Mouse (Mus musculus) large intestine, adult 2 months (tissue): ENCODE measurements around the gene Ube2s. TPM values are rescaled to one million over a fixed set of nuclear protein-coding genes. Genes with fewer than 3 reads are reported as not detected.

Experiments
- polyA plus RNA-seq: library from polyadenylated mRNA; depleted of rRNA; stranded (reverse); fragments of >200 nt; gene quantifications from 2 replicates; pipeline ENCODE4 v1.2.3, GENCODE M21; 2012; rRNA removed

Gene Ube2s
- polyA plus RNA-seq, 1 experiment = 501 TPM

Other genes with a start within 250 kb of the Ube2s start
- gene Ptprh, start 208.5 kb downstream of the Ube2s start, polyA plus RNA-seq = 85.7 and 191 TPM in 2 replicates
- gene Tmem86b, start 181.2 kb downstream of the Ube2s start, polyA plus RNA-seq = 72.9 and 162 TPM in 2 replicates
- gene Ppp6r1, start 153.6 kb downstream of the Ube2s start, polyA plus RNA-seq = 104 and 150 TPM in 2 replicates
- 32.7 and 34.4 TPM in 2 replicates for gene Hspbp1, start 127.5 kb downstream of the Ube2s start, polyA plus RNA-seq
- gene Brsk1, start 122.0 kb downstream of the Ube2s start, polyA plus RNA-seq = 1.7 and 2.3 TPM in 2 replicates
- gene Tmem150b, start 87.3 kb downstream of the Ube2s start, polyA plus RNA-seq = 84.0 and 118 TPM in 2 replicates
- gene Kmt5c, start 72.5 kb downstream of the Ube2s start, polyA plus RNA-seq = 95.6 and 126 TPM in 2 replicates
- gene Cox6b2, start 59.5 kb downstream of the Ube2s start, polyA plus RNA-seq = 45.0 and 50.2 TPM in 2 replicates
- not detected in 2 replicates for gene Fam71e2, start 41.3 kb downstream of the Ube2s start, polyA plus RNA-seq
- gene Il11, start 29.7 kb downstream of the Ube2s start, polyA plus RNA-seq = 0.11 and 0.81 TPM in 2 replicates
- not detected in 2 replicates for gene Tmem190, start 29.7 kb downstream of the Ube2s start, polyA plus RNA-seq
- 81.4 and 90.8 TPM in 2 replicates for gene Tmem238, start 22.9 kb downstream of the Ube2s start, polyA plus RNA-seq
- 510 and 604 TPM in 2 replicates for gene Rpl28, start 19.7 kb downstream of the Ube2s start, polyA plus RNA-seq
- 0.78 and 0.86 TPM in 2 replicates for gene Shisa7, start 32.1 kb upstream of the Ube2s start, polyA plus RNA-seq
- 20.4 and 27.2 TPM in 2 replicates for gene Isoc2b, start 57.7 kb upstream of the Ube2s start, polyA plus RNA-seq
- gene Isoc2a, start 64.6 kb upstream of the Ube2s start, polyA plus RNA-seq = 14.7 and 16.2 TPM in 2 replicates
- gene Gm36210, start 93.9 kb upstream of the Ube2s start, polyA plus RNA-seq = not detected in 2 replicates
- 12.7 and 14.6 TPM in 2 replicates for gene Zfp628, start 102.6 kb upstream of the Ube2s start, polyA plus RNA-seq
- gene Nat14, start 109.4 kb upstream of the Ube2s start, polyA plus RNA-seq = 4.3 and 7.1 TPM in 2 replicates
- gene Ssc5d, start 113.2 kb upstream of the Ube2s start, polyA plus RNA-seq = 2.9 and 3.6 TPM in 2 replicates
- 0.06 and 0.18 TPM in 2 replicates for gene Sbk2, start 151.8 kb upstream of the Ube2s start, polyA plus RNA-seq
- not detected in 2 replicates for gene Sbk3, start 158.6 kb upstream of the Ube2s start, polyA plus RNA-seq
- 30.6 and 33.2 TPM in 2 replicates for gene Zfp579, start 183.6 kb upstream of the Ube2s start, polyA plus RNA-seq
- gene Zfp524, start 201.8 kb upstream of the Ube2s start, polyA plus RNA-seq = 39.4 and 44.3 TPM in 2 replicates
- 22.2 and 29.6 TPM in 2 replicates for gene Fiz1, start 202.1 kb upstream of the Ube2s start, polyA plus RNA-seq
- gene Gm44973, start 202.9 kb upstream of the Ube2s start, polyA plus RNA-seq = 0.37 TPM in 1 of 2 replicates, not detected in the other
- 14.2 and 20.5 TPM in 2 replicates for gene Zfp865, start 207.8 kb upstream of the Ube2s start, polyA plus RNA-seq
- gene Ccdc106, start 208.0 kb upstream of the Ube2s start, polyA plus RNA-seq = 1.4 and 1.8 TPM in 2 replicates
- gene 4632433K11Rik, start 221.5 kb upstream of the Ube2s start, polyA plus RNA-seq = not detected in 2 replicates
- gene Zfp784, start 225.9 kb upstream of the Ube2s start, polyA plus RNA-seq = 6.8 and 7.0 TPM in 2 replicates
- gene Zfp580, start 238.9 kb upstream of the Ube2s start, polyA plus RNA-seq = 5.2 and 6.3 TPM in 2 replicates
- gene U2af2, start 249.6 kb upstream of the Ube2s start, polyA plus RNA-seq = 150 and 173 TPM in 2 replicates